Mouse (Mus musculus): ENCODE measurements around the gene Cdh3. TPM values are rescaled to one million over a fixed set of nuclear protein-coding genes. Genes with fewer than 3 reads are reported as not detected.

Cdh3 gene
- polyA plus RNA-seq, 1 experiment: 0.42 TPM

DNA sequence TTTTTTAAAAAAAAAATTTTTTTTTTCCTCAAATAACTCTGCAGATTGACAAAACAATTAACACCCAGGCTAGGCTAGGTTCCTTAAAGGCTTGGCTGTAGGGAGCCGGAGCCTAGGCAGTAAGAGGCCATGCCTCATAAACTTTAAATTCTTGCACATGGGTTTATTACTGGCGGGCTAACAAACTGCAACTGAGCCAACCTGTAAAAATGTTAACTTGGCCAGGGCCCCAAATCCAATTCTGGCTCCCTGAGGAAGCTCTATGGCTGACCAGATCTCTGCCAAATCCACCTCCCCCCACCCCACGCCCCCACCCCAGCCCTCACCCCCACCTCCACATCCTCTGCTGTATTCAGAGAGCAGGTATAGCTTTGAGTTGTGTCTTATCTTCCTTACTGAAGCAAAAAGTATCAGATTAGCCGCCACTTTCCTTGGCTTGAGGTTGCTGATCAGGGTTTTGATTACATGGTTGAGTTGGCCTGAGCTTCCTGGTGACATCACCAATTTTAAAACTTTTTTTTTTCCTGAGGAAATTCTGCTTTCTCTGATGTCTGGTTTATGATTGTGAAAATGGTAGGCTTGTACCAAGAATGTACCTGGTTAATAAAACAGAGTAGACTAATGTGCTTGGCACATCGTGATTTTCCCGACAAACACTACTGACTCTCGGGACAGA, 1.9 kb downstream of the Cdh3 start:
- no peak overlapping the region for H3K27ac ChIP-seq (ENCODE audit: insufficient read depth, low read depth, low read length)
- WGBS: 56% methylated on average over 7 of the region's 7 CpGs
- H3K27me3 ChIP-seq (ENCODE audit: control insufficient read depth, insufficient read depth, low read length): peaks cover 28% of the 10 kb centered on the region
- no peaks in the 10 kb centered on the region for H3K36me3 ChIP-seq (ENCODE audit: control insufficient read depth, insufficient read depth, low read length)
- no peak overlapping the region for H3K4me3 ChIP-seq (ENCODE audit: low read depth, low read length)
- no peak for TF ChIP-seq CTCF (IDR thresholded peaks at IDR 0.05; ENCODE audit: extremely low read depth, insufficient read length, insufficient replicate concordance, low read depth, low read length)
- no peak for TF ChIP-seq POLR2A (IDR thresholded peaks at IDR 0.05; ENCODE audit: low read depth, low read length)
- peaks cover 9% of the 10 kb centered on the region; the same call in 1 of the 2 replicates for H3K4me1 ChIP-seq (ENCODE audit: control insufficient read depth, insufficient read depth, insufficient read length, low read length)

DNA sequence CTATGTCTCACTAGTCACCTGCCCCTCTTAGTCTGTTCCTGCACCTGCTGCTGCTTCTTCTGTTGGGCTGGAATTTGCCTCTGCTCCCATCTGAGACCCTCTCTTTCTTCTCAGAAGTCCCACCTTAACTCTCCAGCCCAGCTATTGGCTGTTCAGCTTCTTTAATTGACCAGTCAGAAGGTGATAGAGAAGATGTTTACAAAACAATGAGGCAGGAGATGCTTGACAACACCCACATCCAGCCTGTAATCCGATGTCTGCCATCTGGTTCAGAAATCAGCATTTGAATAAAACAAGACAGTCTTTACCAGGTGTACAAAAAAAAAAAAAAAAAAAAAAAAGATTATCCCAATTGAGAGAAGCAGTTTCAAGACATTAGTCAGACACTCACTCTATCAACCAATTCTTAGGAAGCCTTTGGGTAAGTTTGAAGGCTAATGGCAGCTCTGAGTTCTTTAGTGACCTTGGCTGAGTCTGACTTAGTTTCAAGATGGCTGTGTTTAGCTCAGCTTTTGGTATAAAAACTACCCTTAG, 5.3 kb downstream of the Cdh3 start:
- Histone ChIP-seq H3K4me1 (ENCODE audit: control insufficient read depth, insufficient read depth, insufficient read length, low read length) (peaks cover 6% of the 10 kb centered on the region; the same call in 1 of the 2 replicates), H3K27ac (ENCODE audit: insufficient read depth, low read depth, low read length) (no peak overlapping the region), H3K27me3 (ENCODE audit: control insufficient read depth, insufficient read depth, low read length) (peaks cover 15% of the 10 kb centered on the region), H3K36me3 (ENCODE audit: control insufficient read depth, insufficient read depth, low read length) (no peaks in the 10 kb centered on the region), H3K4me3 (ENCODE audit: low read depth, low read length) (no peak overlapping the region)
- 73% methylated on average over 1 of the region's 1 CpGs for WGBS
- TF ChIP-seq POLR2A (IDR thresholded peaks at IDR 0.05; ENCODE audit: low read depth, low read length): no peak
- TF ChIP-seq CTCF (IDR thresholded peaks at IDR 0.05; ENCODE audit: extremely low read depth, insufficient read length, insufficient replicate concordance, low read depth, low read length): no peak

DNA sequence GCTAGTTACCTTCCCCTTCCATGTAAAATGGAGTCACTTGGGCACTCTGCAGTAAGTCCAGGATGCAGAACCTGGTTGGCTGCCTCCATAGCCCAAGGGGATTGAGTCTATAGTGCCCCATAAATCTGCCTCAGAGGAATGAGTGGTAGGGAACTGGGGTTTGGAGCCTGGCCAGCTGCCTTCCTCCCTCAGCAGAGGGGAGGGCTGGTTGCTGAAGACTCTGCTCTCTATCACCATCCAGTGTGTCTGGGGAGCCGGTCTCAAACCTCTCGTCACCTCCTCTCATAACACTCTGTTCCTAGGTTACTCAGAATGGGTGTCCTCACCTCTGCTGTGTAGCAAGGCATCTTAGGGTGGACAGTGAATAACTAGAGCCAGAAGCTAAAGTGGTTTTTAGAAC, 5.9 kb downstream of the Cdh3 start:
- WGBS: 67% methylated on average over 2 of the region's 2 CpGs
- Histone ChIP-seq H3K36me3 (ENCODE audit: control insufficient read depth, insufficient read depth, low read length) (no peaks in the 10 kb centered on the region), H3K4me1 (ENCODE audit: control insufficient read depth, insufficient read depth, insufficient read length, low read length) (peaks cover under 1% of the 10 kb centered on the region; the same call in 1 of the 2 replicates), H3K27ac (ENCODE audit: insufficient read depth, low read depth, low read length) (no peak overlapping the region), H3K4me3 (ENCODE audit: low read depth, low read length) (no peak overlapping the region), H3K27me3 (ENCODE audit: control insufficient read depth, insufficient read depth, low read length) (peaks cover 10% of the 10 kb centered on the region)
- TF ChIP-seq CTCF (IDR thresholded peaks at IDR 0.05; ENCODE audit: extremely low read depth, insufficient read length, insufficient replicate concordance, low read depth, low read length) (no peak), POLR2A (IDR thresholded peaks at IDR 0.05; ENCODE audit: low read depth, low read length) (no peak)

DNA sequence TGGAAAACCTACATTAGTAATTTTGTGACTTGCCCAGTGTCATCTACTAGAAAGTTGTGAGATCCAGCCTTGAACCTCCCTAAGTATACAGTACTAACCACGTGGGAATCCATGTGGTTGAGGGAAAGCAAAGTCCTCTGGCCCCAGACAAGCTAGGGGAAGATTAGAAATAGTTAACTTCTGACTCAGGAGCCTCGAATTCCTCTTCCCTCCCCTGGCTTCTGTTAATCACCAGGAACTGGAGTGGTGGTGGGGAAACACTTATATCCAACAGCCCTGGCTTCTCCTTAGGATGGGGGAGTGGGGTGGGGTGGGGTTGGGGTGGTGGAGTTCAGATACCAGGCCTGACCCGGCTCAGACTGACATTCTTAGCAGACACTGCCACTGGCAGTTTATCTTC, 8.1 kb downstream of the Cdh3 start:
- TF ChIP-seq CTCF (IDR thresholded peaks at IDR 0.05; ENCODE audit: extremely low read depth, insufficient read length, insufficient replicate concordance, low read depth, low read length) (no peak), POLR2A (IDR thresholded peaks at IDR 0.05; ENCODE audit: low read depth, low read length) (no peak)
- WGBS: 16% methylated on average over 3 of the region's 3 CpGs
- H3K4me1 ChIP-seq (ENCODE audit: control insufficient read depth, insufficient read depth, insufficient read length, low read length): no peaks in the 10 kb centered on the region
- no peak overlapping the region for H3K27ac ChIP-seq (ENCODE audit: insufficient read depth, low read depth, low read length)
- no peak overlapping the region for H3K4me3 ChIP-seq (ENCODE audit: low read depth, low read length)
- H3K27me3 ChIP-seq (ENCODE audit: control insufficient read depth, insufficient read depth, low read length): no peaks in the 10 kb centered on the region
- H3K36me3 ChIP-seq (ENCODE audit: control insufficient read depth, insufficient read depth, low read length): no peaks in the 10 kb centered on the region

DNA sequence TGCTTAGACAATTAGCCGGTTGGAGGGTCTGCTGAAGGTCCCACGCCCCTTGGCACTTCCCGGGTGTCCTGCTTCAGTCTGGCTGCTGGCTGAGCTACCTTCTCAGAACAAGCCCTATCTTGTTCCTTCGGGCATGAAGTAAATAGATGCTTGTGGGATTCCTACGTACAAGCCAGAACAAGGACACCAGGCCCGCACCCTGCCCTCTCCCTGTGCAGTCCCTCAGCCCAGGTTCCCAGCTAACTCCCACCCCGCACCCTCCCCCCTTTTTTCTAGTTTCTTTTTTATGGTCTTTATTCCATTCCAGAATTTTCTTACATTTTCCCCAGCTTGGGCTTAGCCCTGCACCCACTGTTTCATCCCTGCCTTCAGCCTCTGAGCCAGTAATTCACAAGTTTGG, 9.9 kb downstream of the Cdh3 start:
- Histone ChIP-seq H3K27me3 (ENCODE audit: control insufficient read depth, insufficient read depth, low read length) (no peaks in the 10 kb centered on the region), H3K36me3 (ENCODE audit: control insufficient read depth, insufficient read depth, low read length) (no peaks in the 10 kb centered on the region), H3K4me3 (ENCODE audit: low read depth, low read length) (no peak overlapping the region), H3K4me1 (ENCODE audit: control insufficient read depth, insufficient read depth, insufficient read length, low read length) (no peaks in the 10 kb centered on the region), H3K27ac (ENCODE audit: insufficient read depth, low read depth, low read length) (no peak overlapping the region)
- 85% methylated on average over 7 of the region's 7 CpGs for WGBS
- TF ChIP-seq POLR2A (IDR thresholded peaks at IDR 0.05; ENCODE audit: low read depth, low read length) (no peak), CTCF (IDR thresholded peaks at IDR 0.05; ENCODE audit: extremely low read depth, insufficient read length, insufficient replicate concordance, low read depth, low read length) (no peak)

DNA sequence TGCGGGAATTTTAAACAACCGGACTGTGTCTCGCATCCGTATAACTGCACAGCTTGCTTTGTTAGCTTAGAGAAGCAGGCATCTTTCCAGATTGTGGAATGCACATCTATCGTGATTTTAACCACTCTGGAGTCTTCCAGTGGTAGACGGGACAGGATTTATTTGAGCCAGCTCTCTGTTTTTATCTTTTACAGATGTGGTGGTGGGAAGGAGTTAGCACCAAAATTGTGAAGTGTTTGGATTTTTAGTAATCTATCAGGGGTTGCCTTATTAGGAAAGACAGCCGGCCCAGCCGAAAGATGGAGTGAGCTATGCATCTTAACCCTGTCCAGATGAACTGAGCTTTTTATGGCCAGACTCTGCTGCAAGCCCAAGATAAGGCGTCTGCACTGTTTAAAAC, 11.2 kb downstream of the Cdh3 start:
- H3K36me3 ChIP-seq (ENCODE audit: control insufficient read depth, insufficient read depth, low read length): no peaks in the 10 kb centered on the region
- TF ChIP-seq CTCF (IDR thresholded peaks at IDR 0.05; ENCODE audit: extremely low read depth, insufficient read length, insufficient replicate concordance, low read depth, low read length) (no peak), POLR2A (IDR thresholded peaks at IDR 0.05; ENCODE audit: low read depth, low read length) (no peak)
- H3K4me3 ChIP-seq (ENCODE audit: low read depth, low read length): no peak overlapping the region
- WGBS: 52% methylated on average over 9 of the region's 9 CpGs
- H3K27me3 ChIP-seq (ENCODE audit: control insufficient read depth, insufficient read depth, low read length): no peaks in the 10 kb centered on the region
- H3K4me1 ChIP-seq (ENCODE audit: control insufficient read depth, insufficient read depth, insufficient read length, low read length): no peaks in the 10 kb centered on the region
- no peak overlapping the region for H3K27ac ChIP-seq (ENCODE audit: insufficient read depth, low read depth, low read length)

DNA sequence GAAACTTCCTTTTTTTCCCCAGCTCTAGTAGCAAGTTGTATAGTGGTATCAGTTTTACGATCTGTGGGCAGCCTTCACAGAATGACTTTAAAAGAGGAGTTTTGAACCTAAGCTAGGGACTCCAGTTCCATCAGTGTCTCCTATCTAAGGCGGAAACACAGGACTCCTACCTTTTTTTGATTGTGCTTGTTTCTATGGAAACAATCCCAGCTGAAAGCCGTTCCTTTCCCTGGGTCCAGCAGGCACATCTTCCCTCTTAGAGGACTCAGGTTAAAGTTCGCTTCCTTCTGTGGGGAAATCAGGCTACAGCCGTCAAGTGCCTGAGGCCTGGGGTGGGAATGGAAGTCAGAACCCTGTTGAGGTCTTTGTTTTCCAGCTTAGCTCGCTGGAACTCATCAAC, 16.0 kb downstream of the Cdh3 start:
- 39% methylated on average over 6 of the region's 6 CpGs for WGBS
- no peak overlapping the region for H3K27ac ChIP-seq (ENCODE audit: insufficient read depth, low read depth, low read length)
- TF ChIP-seq CTCF (IDR thresholded peaks at IDR 0.05; ENCODE audit: extremely low read depth, insufficient read length, insufficient replicate concordance, low read depth, low read length) (no peak), POLR2A (IDR thresholded peaks at IDR 0.05; ENCODE audit: low read depth, low read length) (no peak)
- no peaks in the 10 kb centered on the region for H3K27me3 ChIP-seq (ENCODE audit: control insufficient read depth, insufficient read depth, low read length)
- H3K4me3 ChIP-seq (ENCODE audit: low read depth, low read length): no peak overlapping the region
- H3K36me3 ChIP-seq (ENCODE audit: control insufficient read depth, insufficient read depth, low read length): no peaks in the 10 kb centered on the region
- H3K4me1 ChIP-seq (ENCODE audit: control insufficient read depth, insufficient read depth, insufficient read length, low read length): no peaks in the 10 kb centered on the region

All from small intestine, adult 2 months (tissue).